Mouse (Mus musculus) heart, embryonic 10.5 days (tissue): ENCODE data around the gene Prlr. TPM values are rescaled to one million over a fixed set of nuclear protein-coding genes. Genes with fewer than 3 reads are reported as not detected.

ENCODE experiments used
- DNase-seq: peaks from one replicate; pipeline ENCODE4 v3.0.0-alpha.2; 2017; ENCODE audit warnings: low spot score
- H3K27ac ChIP-seq: fragments of 300-500 bp; sonication (generic); 2 replicates; pipeline ENCODE4 v1.5.1; 2016; ENCODE audit warnings: mild to moderate bottlenecking
- H3K27me3 ChIP-seq: fragments of 300-500 bp; sonication (generic); 2 replicates; pipeline ENCODE4 v1.6.1; 2016; ENCODE audit warnings: mild to moderate bottlenecking; ENCODE audit not compliant: poor library complexity, insufficient read depth, severe bottlenecking
- H3K36me3 ChIP-seq: fragments of 300-500 bp; sonication (generic); 2 replicates; pipeline ENCODE4 v1.6.1; 2016; ENCODE audit warnings: mild to moderate bottlenecking, moderate library complexity
- H3K4me1 ChIP-seq: fragments of 300-500 bp; sonication (generic); 2 replicates; pipeline ENCODE4 v1.6.1; 2016; ENCODE audit warnings: mild to moderate bottlenecking
- H3K4me3 ChIP-seq: fragments of 300-500 bp; sonication (generic); 2 replicates; pipeline ENCODE4 v1.5.1; 2016; ENCODE audit warnings: mild to moderate bottlenecking, moderate library complexity
- H3K9me3 ChIP-seq: fragments of 300-500 bp; sonication (generic); 2 replicates; pipeline ENCODE4 v1.6.1; 2016; ENCODE audit warnings: mild to moderate bottlenecking, moderate library complexity
- WGBS: fragments of 180-500 bp; shearing (Covaris S2); methylation state at CpG from one replicate; pipeline ENCODE4 v1.1.7; 2016; 5-methylcytosine and 5-hydroxymethylcytosine counted together
- polyA plus RNA-seq: library from polyadenylated mRNA; unstranded; fragments of >200 nt; fragmentation: Nextera tagmentation; extraction: Ambion mirVana; gene quantifications from 2 replicates; pipeline ENCODE4 v1.2.1, GENCODE M21; 2016

Gene Prlr
- polyA plus RNA-seq, 1 experiment from 2014 or later = 0.68 TPM

- no peak overlapping the region for H3K4me3 ChIP-seq
- no peak for DNase-seq
- no peaks in the 10 kb centered on the region for H3K27me3 ChIP-seq
- no peaks in the 10 kb centered on the region for H3K36me3 ChIP-seq
- no peak overlapping the region for H3K27ac ChIP-seq
- WGBS = 87% methylated on average over 7 of the region's 7 CpGs
- no peaks in the 10 kb centered on the region for H3K9me3 ChIP-seq
- H3K4me1 ChIP-seq = no peaks in the 10 kb centered on the region
Measured at GRCm38 (mm10) chr15:10202504-10203302, 25.7 kb downstream of the Prlr start.

DNA sequence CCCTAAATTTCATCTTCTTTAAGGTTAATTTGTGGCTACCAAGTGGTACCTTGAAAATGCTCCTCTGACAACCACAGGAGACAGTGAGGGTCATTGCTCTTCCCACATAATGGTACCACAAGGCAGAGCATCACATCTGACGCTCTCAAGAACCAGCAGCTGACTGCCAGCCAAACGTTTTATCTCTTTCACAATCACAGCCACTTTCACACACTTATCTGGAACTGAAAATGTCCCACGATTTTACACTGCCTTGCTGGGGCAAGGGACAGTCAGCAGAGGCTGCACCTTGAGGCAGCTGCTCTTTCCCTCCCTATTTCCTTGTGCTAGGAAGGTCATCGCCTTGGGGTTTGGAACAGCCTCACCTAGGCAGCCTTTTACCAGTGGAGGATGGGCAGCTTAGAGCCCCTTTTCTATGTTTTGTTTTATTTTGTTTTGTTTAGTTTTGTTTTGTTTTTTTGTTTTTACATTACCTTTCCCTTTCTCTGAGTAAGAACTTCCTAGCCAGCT, 33.3 kb downstream of the Prlr start:
- DNase-seq = no peak
- Histone ChIP-seq H3K27ac (no peak overlapping the region), H3K9me3 (no peaks in the 10 kb centered on the region), H3K36me3 (no peaks in the 10 kb centered on the region), H3K4me3 (no peak overlapping the region), H3K4me1 (peaks cover 7% of the 10 kb centered on the region; the same call in 1 of the 2 replicates), H3K27me3 (no peaks in the 10 kb centered on the region)
- 30% methylated on average over 4 of the region's 4 CpGs for WGBS

DNA sequence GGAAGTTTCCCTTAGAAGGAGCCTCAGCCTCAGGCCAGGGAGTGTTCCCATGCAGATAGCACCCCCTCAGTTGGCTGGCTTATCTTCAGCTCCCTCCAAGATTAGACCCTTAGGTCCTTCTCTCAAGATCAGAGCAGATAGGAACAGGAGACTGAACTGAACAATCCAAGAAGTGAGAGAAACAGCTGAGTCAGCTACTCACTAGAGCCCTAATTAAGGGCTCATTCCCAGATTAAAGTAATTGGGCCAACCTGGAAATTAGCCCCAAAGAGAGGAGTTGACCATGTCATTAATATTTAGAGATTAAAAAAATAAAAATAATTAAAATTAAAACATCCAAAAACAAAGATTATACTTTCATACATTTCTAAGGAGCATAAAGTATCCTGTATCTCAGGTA, 35.0 kb downstream of the Prlr start:
- Histone ChIP-seq H3K27me3 (no peaks in the 10 kb centered on the region), H3K9me3 (no peaks in the 10 kb centered on the region), H3K36me3 (no peaks in the 10 kb centered on the region), H3K27ac (no peak overlapping the region), H3K4me1 (peaks cover 7% of the 10 kb centered on the region; the same call in 1 of the 2 replicates), H3K4me3 (no peak overlapping the region)
- no peak for DNase-seq

- no peak for DNase-seq
- H3K27me3 ChIP-seq = no peaks in the 10 kb centered on the region
- no peak overlapping the region for H3K4me3 ChIP-seq
- no peak overlapping the region for H3K27ac ChIP-seq
- H3K36me3 ChIP-seq = no peaks in the 10 kb centered on the region
- H3K9me3 ChIP-seq = no peaks in the 10 kb centered on the region
- WGBS = 82% methylated on average over 6 of the region's 6 CpGs
- peaks cover 7% of the 10 kb centered on the region; the same call in 1 of the 2 replicates for H3K4me1 ChIP-seq
Measured at GRCm38 (mm10) chr15:10213213-10213612, 36.2 kb downstream of the Prlr start.

DNA sequence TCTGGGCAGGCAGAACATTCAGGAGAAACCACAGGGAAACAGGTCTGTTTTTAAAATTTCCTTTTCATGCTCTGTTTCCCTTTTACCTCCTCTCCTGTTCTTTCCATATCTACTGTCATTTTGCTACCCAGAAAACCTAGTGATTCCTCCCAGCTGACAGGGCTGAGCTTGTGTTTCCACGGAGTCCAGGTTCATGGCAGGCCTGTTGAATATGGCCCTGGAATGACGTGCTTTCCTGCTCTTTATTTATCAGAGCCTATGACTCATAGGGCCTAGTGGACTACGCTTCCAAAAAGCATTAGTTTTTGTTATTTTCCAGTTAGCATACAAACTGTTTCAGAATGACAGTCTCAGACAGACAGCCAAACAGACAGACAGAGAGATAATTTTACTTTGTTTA, 36.7 kb downstream of the Prlr start:
- H3K27ac ChIP-seq = no peak overlapping the region
- no peaks in the 10 kb centered on the region for H3K9me3 ChIP-seq
- 65% methylated on average over 3 of the region's 3 CpGs for WGBS
- H3K36me3 ChIP-seq = no peaks in the 10 kb centered on the region
- H3K4me3 ChIP-seq = no peak overlapping the region
- H3K27me3 ChIP-seq = no peaks in the 10 kb centered on the region
- peaks cover 7% of the 10 kb centered on the region; the same call in 1 of the 2 replicates for H3K4me1 ChIP-seq
- DNase-seq = no peak

- no peak overlapping the region for H3K27ac ChIP-seq
- H3K9me3 ChIP-seq = no peaks in the 10 kb centered on the region
- no peaks in the 10 kb centered on the region for H3K36me3 ChIP-seq
- DNase-seq = no peak
- 67% methylated on average over 8 of the region's 8 CpGs for WGBS
- peaks cover 1% of the 10 kb centered on the region; the same call in 1 of the 2 replicates for H3K4me1 ChIP-seq
- no peaks in the 10 kb centered on the region for H3K27me3 ChIP-seq
- H3K4me3 ChIP-seq = no peak overlapping the region
Measured at GRCm38 (mm10) chr15:10215719-10216118, 38.7 kb downstream of the Prlr start.

GRCm38 (mm10) chr15:10216189-10216588, 39.2 kb downstream of the Prlr start:
- Histone ChIP-seq H3K27me3 (no peaks in the 10 kb centered on the region), H3K9me3 (no peaks in the 10 kb centered on the region), H3K27ac (no peak overlapping the region), H3K4me3 (no peak overlapping the region), H3K4me1 (no peaks in the 10 kb centered on the region), H3K36me3 (no peaks in the 10 kb centered on the region)
- no peak for DNase-seq
- WGBS = 84% methylated on average over 4 of the region's 4 CpGs

GRCm38 (mm10) chr15:10223614-10224155, 46.6 kb downstream of the Prlr start:
- Histone ChIP-seq H3K27me3 (no peaks in the 10 kb centered on the region), H3K4me3 (no peak overlapping the region), H3K9me3 (no peaks in the 10 kb centered on the region), H3K36me3 (no peaks in the 10 kb centered on the region), H3K27ac (no peak overlapping the region), H3K4me1 (no peaks in the 10 kb centered on the region)
- 75% methylated on average over 4 of the region's 4 CpGs for WGBS
- no peak for DNase-seq

DNA sequence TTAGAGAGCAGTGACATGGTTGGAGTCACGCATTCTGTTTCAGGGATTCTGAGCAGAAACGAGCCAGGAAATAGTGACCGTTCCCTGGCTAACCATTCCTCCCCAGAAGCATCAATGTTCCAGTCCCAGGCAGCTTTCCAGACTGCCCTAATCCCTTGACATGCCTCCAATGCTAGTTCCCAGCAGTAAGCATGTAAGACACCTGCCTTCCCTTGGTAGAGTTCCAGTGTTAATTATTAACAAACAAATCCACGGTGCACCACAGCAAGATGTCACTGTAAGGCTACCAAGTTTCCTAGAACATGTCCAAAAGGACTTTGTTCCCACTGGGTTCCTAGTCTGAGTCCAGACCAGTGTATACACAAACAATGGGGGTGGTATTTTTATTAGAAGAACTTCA, 48.7 kb downstream of the Prlr start:
- Histone ChIP-seq H3K4me1 (no peaks in the 10 kb centered on the region), H3K27me3 (no peaks in the 10 kb centered on the region), H3K36me3 (no peaks in the 10 kb centered on the region), H3K9me3 (no peaks in the 10 kb centered on the region), H3K4me3 (no peak overlapping the region), H3K27ac (no peak overlapping the region)
- WGBS = 89% methylated on average over 4 of the region's 4 CpGs
- no peak for DNase-seq

DNA sequence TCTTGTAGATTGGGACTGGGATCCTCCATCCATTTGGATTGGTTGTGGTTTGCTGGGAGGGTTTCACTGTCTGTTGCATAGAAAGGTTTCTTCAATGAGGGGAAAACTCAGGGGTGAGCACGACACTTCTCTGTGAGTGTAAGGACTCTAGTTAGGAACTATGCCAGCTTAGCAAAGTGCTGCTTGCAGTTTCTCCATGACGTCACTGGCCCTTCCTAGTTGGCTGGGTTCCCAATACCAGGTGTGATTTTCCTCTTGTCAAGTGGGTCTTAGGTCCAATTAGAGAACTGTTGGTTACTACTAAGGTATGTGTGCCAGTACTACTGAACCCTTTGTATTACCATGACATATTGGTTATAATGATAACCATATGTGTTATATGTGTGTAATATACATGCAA, 51.6 kb downstream of the Prlr start:
- no peaks in the 10 kb centered on the region for H3K36me3 ChIP-seq
- no peak overlapping the region for H3K4me3 ChIP-seq
- no peaks in the 10 kb centered on the region for H3K27me3 ChIP-seq
- H3K4me1 ChIP-seq = no peaks in the 10 kb centered on the region
- DNase-seq = no peak
- H3K27ac ChIP-seq = no peak overlapping the region
- no peaks in the 10 kb centered on the region for H3K9me3 ChIP-seq
- 78% methylated on average over 2 of the region's 2 CpGs for WGBS

DNA sequence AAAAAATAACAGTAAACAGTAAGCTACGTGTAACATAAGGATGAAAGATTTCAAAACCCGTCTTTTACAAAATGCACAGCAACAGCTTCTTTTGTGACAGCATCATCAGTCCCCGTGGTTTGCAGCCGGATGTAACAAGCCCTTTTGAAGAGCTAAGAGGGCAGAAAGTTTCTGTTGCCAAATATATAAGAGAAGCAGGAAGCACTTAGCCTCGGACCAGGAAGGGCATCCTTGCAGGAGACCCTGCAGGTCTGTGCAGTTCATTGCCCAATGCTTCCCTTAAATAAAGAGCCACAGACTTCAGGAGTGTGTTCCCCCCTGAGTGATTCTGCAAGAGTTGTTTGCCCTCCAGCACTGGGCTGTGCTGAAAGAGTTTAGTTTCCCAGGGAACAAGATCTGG, 58.9 kb downstream of the Prlr start:
- WGBS = 80% methylated on average over 5 of the region's 5 CpGs
- no peaks in the 10 kb centered on the region for H3K27me3 ChIP-seq

DNA sequence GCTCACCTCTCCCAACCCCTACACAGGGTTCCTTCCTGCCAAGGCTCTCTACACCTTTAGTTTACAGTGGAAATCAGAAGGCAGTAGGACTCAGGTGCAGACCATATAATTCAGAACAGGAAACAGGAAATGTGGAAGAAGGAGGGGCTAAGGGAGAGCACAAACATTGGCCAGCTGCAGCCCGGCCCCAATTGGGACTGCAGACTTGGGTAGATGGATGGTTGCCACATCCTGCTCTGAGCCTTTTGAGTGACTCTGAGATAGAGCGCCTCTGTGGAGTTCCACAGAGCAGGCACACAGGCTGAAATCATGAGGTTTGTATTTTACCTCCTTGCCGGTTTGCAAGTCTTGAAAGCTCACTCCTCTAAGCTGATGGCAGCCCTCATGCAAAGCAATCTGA, 59.8 kb downstream of the Prlr start:
- Histone ChIP-seq H3K9me3 (no peaks in the 10 kb centered on the region), H3K4me3 (no peak overlapping the region), H3K36me3 (no peaks in the 10 kb centered on the region), H3K27me3 (no peaks in the 10 kb centered on the region), H3K4me1 (no peaks in the 10 kb centered on the region), H3K27ac (no peak overlapping the region)
- no peak for DNase-seq
- WGBS = 84% methylated on average over 3 of the region's 3 CpGs

More for the DNA sequence above, 58.9 kb downstream of the Prlr start:
- no peaks in the 10 kb centered on the region for H3K9me3 ChIP-seq
- H3K36me3 ChIP-seq = no peaks in the 10 kb centered on the region
- no peak for DNase-seq
- no peak overlapping the region for H3K27ac ChIP-seq
- H3K4me3 ChIP-seq = no peak overlapping the region
- no peaks in the 10 kb centered on the region for H3K4me1 ChIP-seq

DNA sequence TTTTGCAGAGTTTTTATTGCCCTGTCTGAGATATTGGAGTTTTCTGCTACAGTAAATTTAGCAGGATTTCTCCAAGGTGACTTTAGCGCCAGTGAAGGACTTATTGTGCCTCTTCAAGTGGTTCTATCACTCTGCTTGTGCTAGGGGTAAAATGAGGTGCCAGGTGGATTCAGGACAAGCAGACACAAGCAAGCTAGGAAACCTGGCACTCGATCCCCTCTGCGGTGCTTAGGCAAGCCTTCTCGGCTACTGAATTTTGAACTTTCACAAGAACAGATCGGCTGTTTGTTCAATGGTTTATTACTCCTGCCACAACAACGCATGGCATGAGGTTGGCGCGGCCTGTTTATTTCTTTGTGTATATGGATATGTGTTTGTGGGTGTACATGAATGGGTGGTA, 61.4 kb downstream of the Prlr start:
- no peak overlapping the region for H3K4me3 ChIP-seq
- 85% methylated on average over 8 of the region's 8 CpGs for WGBS
- H3K36me3 ChIP-seq = no peaks in the 10 kb centered on the region
- no peaks in the 10 kb centered on the region for H3K4me1 ChIP-seq
- no peaks in the 10 kb centered on the region for H3K9me3 ChIP-seq
- H3K27ac ChIP-seq = no peak overlapping the region
- no peak for DNase-seq
- H3K27me3 ChIP-seq = no peaks in the 10 kb centered on the region
